ENCODE assay signal across 9 mouse cellular contexts in genomic region chr15:93001346-93002001, GRCm38 (mm10).
DNase-seq lines count a peak whose midpoint lies in the region; ATAC-seq and TF ChIP-seq lines count a peak whose summit lies in the region.
"Had no signal": no experiment of that assay in that cellular context is flagged by ENCODE, and none has a peak within 500 bp of the region (broad histone marks: within the 10 kb centered on the region; RNA-seq: fewer than 3 reads in every experiment).

No protein-coding gene starts in this region.

- H3K9me3 ChIP-seq in midbrain, postnatal 0 days (ENCODE audit: low read length) = no peaks in the 10 kb centered on the region

- no peaks in the 10 kb centered on the region for H3K27me3 ChIP-seq in kidney, adult 2 months (replicated peaks; ENCODE audit: control insufficient read depth, insufficient read depth, low read length)
- no peaks in the 10 kb centered on the region for H3K27me3 ChIP-seq in midbrain, postnatal 0 days (ENCODE audit: insufficient read depth, low read length)

- no peak overlapping the region for H3K27ac ChIP-seq in kidney, adult 2 months (ENCODE audit: insufficient read depth, low read depth, low read length)
- peak overlapping the region; percentile 64 for H3K27ac ChIP-seq in bone marrow, adult 2 months (ENCODE audit: control insufficient read depth, insufficient read depth, low read depth, low read length, poor library complexity)
- peak overlapping the region; percentile 59 for H3K27ac ChIP-seq in midbrain, postnatal 0 days (ENCODE audit: low read depth, low read length)

- 0 out of 2 replicates have a peak overlapping the region, but pooled peaks have one; percentile 30 for H3K9ac ChIP-seq in midbrain, postnatal 0 days (replicated peaks; ENCODE audit: low read length, poor library complexity, severe bottlenecking)

- no peak overlapping the region for H3K4me3 ChIP-seq in kidney, adult 2 months (ENCODE audit: insufficient read depth, low read depth, low read length)
- H3K4me3 ChIP-seq in bone marrow, adult 2 months (replicated peaks; ENCODE audit: control insufficient read depth, low read depth, low read length) = peak overlapping the region; percentile 46
- peak overlapping the region; percentile 18; the same call in 1 of the 2 replicates for H3K4me3 ChIP-seq in midbrain, postnatal 0 days (ENCODE audit: low read depth, low read length)
- H3K4me3 ChIP-seq: myocyte had no signal

- H3K36me3 ChIP-seq in kidney, adult 2 months (ENCODE audit: control insufficient read depth, insufficient read depth, low read length) = no peaks in the 10 kb centered on the region
- H3K36me3 ChIP-seq in midbrain, postnatal 0 days (ENCODE audit: insufficient read depth, low read length) = no peaks in the 10 kb centered on the region

- TF ChIP-seq POLR2A in kidney, adult 2 months (IDR thresholded peaks at IDR 0.05; ENCODE audit: low read depth, low read length) = no peak
- no peak for TF ChIP-seq POLR2A in bone marrow, adult 2 months (IDR thresholded peaks at IDR 0.05; ENCODE audit: borderline replicate concordance, control insufficient read depth, low read depth, low read length)

- no peaks in the 10 kb centered on the region for H3K4me1 ChIP-seq in kidney, adult 2 months (ENCODE audit: control insufficient read depth, insufficient read depth, low read length)
- H3K4me1 ChIP-seq in bone marrow, adult 2 months (ENCODE audit: control insufficient read depth, insufficient read depth, low read length) = no peaks in the 10 kb centered on the region; the same call in 1 of the 2 replicates
- H3K4me1 ChIP-seq in midbrain, postnatal 0 days (ENCODE audit: insufficient read depth, low read length) = peaks cover 11% of the 10 kb centered on the region; the same call in 1 of the 2 replicates

- no peak for ATAC-seq in midbrain, postnatal 0 days (ENCODE audit: low FRiP score)

- TF ChIP-seq CTCF in kidney, adult 2 months (conservative IDR thresholded peaks at IDR 0.05; ENCODE audit: insufficient read depth, insufficient read length, low read depth, low read length) = no peak
- no peak for TF ChIP-seq CTCF in bone marrow, adult 2 months (IDR thresholded peaks at IDR 0.05; ENCODE audit: control insufficient read depth, insufficient read depth, low read length)
- no peak for TF ChIP-seq CTCF in midbrain, postnatal 0 days (IDR thresholded peaks at IDR 0.05)

- H3K4me2 ChIP-seq in midbrain, postnatal 0 days (ENCODE audit: low read depth, low read length, poor library complexity, severe bottlenecking) = peak overlapping the region; percentile 38

- peak; percentile 18 for DNase-seq in kidney, adult 2 months
- no peak for DNase-seq in kidney, adult 8-10 months
- DNase-seq in heart, adult 8-10 months (ENCODE audit: low spot score) = peak; percentile 7
- peak; percentile 18 for DNase-seq in kidney, postnatal 14 days
- no peak for DNase-seq in midbrain, postnatal 0 days (ENCODE audit: low spot score)
- DNase-seq in ovary, postnatal 10 days (ENCODE audit: low spot score) = no peak
- no peak for DNase-seq in B cell, adult 2 months

- WGBS in kidney, adult 2 months = 4% methylated on average over 11 of the region's 11 CpGs
- WGBS in bone marrow, adult 2 months = 5% methylated on average over 11 of the region's 11 CpGs
- WGBS in midbrain, postnatal 0 days = 2% methylated on average over 11 of the region's 11 CpGs

Comparison
In these comparisons a context has a peak if more than half of its experiments do, and no peak if none do; other contexts are left out.
1. DNase-seq: peak in kidney, adult 2 months (single experiment), heart, adult 8-10 months (single experiment) and kidney, postnatal 14 days (single experiment); none in kidney, adult 8-10 months (0 of 2), midbrain, postnatal 0 days (single experiment), ovary, postnatal 10 days (single experiment) and B cell, adult 2 months (0 of 2).